Mouse (Mus musculus): ENCODE data around the gene C2cd4b. TPM values are rescaled to one million over a fixed set of nuclear protein-coding genes. Genes with fewer than 3 reads are reported as not detected.
A peak's percentile ranks its signal among the peaks of the same experiment; 100 is the strongest.

The C2cd4b gene
- polyA plus RNA-seq (2016; fragmentation: Nextera tagmentation; extraction: Ambion mirVana), result 0.12 and 0.30 TPM in 2 replicates

DNA sequence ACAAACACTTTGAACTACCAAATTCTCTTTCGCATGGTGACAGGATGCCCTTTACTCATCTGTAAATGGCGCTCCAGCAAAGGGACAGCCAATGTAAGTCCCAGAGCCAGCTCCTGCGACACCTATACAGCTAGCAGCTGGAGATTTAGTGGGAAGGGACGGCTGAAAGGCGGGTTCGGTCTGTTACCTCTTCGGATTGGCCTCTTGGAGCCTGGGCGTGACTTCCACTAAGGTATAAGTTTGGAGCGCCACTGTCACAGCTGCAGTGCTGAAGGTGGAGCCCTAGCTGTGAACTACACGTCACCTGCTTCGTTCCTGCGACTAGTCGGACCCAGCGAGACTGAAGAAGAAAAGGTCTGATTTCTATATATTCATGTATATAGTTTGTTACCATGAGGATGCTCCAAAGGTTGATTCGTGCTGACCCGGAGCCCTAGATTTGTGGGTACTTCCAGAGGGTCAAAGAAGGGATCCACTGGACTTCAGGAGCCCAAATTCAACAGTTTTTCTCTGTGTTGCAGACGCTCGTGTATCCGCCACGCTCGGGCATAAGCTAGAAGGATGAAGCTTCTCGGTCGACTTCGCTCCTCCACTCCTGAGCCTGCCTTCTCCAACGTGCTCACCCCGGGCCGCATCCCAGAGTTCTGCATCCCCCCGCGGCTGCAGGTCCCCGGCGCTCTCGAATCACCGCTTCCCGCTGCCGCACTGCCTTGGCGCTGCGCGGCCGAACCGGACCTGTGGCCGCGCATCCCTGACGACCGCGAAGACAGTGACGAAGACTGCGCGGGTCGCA, at the start of gene C2cd4b:
Gene C2cd4b, plus strand, starts transcription at position 275 of the 793 bp plus-strand sequence.
- Histone ChIP-seq H3K4me3 (peak within 1 kb of the TSS; percentile 68), H3K4me1 (replicated peaks) (peaks cover 18% of the 10 kb centered on the region), H3K27ac (peak within 1 kb of the TSS; percentile 84), H3K27me3 (ENCODE audit: insufficient read depth, poor library complexity, severe bottlenecking) (peaks cover 41% of the 10 kb centered on the region), H3K9me3 (0 out of 2 replicates have a peak, but pooled peaks cover 7% of the 10 kb centered on the region), H3K36me3 (no peaks in the 10 kb centered on the region)
- peak; percentile 43 for DNase-seq (ENCODE audit: low spot score)
- WGBS, result 2% methylated on average over 49 of the region's 49 CpGs

DNA sequence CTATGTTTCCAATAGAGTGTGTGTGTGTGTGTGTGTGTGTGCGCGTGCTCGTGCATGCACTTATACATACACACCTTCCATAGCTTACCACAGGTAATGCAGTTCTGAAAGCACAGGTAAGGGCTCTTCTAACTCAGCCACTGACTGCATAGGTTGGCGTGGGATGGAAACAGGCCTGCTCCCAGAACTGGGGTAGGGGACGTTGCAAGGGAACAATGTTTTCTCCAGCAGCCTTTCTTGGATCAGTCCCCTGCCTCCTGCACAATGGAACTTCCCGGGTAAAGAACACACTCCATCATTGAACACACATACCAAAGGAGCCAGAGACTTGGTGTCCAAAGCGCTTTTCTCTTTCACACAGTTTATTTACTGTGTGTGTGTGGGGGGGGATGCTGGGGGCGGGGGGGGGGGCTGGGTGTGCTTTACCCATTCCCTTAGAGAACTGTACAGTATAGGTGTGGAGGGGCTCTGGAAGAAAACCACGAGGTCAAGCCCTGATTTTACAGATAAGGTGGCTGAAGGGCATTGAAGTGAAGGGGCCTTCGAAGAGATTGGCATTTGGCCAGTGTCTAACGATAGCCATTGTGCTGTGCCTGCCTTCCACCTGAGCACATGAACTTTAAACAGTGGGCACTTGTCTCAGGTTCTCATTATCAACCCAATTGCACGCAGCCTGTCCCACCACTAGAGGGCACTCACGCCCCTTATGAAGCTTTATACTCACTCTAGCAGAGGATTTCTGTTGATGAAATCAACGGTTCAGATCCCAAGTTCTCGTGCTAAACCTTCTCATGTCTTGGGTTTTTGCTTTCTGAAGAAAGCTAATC, 48.0 kb upstream of the C2cd4b start:
- WGBS, result 44% methylated on average over 15 of the region's 15 CpGs
- peak; percentile 66 for DNase-seq (ENCODE audit: low spot score)
- H3K27me3 ChIP-seq (ENCODE audit: insufficient read depth, poor library complexity, severe bottlenecking), result no peaks in the 10 kb centered on the region; the same call in 1 of the 2 replicates

DNA sequence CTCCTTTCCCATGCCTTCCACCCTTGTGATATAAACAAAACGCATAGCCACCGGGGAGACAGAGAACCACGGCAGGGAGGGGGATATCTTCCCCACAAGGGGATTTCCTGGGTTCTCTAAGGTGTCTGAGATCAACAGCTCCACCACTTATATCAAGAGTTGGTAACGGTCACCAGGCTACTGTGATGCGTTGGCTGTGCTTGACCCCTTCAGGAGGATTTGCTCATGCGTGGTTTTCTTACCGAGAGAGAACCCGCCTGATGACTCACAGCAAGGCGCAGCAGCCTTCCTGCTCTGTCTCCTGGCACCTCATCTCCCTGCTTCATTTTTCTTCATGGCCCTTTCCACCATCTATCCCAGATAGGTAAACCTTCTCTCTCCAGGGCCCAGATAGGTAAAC, 47.1 kb upstream of the C2cd4b start:
- Histone ChIP-seq H3K4me3 (no peak overlapping the region), H3K27me3 (ENCODE audit: insufficient read depth, poor library complexity, severe bottlenecking) (no peaks in the 10 kb centered on the region; the same call in 1 of the 2 replicates), H3K9me3 (no peaks in the 10 kb centered on the region), H3K36me3 (no peaks in the 10 kb centered on the region), H3K4me1 (replicated peaks) (no peaks in the 10 kb centered on the region), H3K27ac (no peak overlapping the region)
- 87% methylated on average over 9 of the region's 9 CpGs for WGBS
- DNase-seq (ENCODE audit: low spot score), result no peak

More for the DNA sequence above, 48.0 kb upstream of the C2cd4b start:
- Histone ChIP-seq H3K36me3 (no peaks in the 10 kb centered on the region), H3K4me1 (replicated peaks) (no peaks in the 10 kb centered on the region), H3K4me3 (no peak overlapping the region), H3K27ac (no peak overlapping the region), H3K9me3 (no peaks in the 10 kb centered on the region)

DNA sequence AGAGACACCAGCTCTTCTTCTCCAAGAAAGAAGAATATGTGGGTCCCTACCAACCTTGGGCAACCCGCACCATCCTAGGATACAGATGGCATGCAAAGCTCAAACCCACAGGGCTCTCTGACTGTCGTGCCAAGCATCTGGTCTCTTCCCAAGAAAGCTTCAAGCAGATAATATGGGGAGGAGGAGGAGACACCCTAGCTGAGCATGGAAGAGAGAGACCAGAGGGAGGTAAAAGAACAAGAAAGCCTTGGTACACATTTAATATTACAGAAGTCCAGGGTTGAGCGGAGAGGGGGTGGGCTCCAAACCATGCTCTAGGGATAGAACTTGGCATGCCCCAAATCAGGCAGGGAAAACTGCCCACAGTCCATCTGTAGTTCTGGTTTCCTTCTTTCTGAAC, 42.2 kb upstream of the C2cd4b start:
- no peaks in the 10 kb centered on the region for H3K27me3 ChIP-seq (ENCODE audit: insufficient read depth, poor library complexity, severe bottlenecking)
- H3K9me3 ChIP-seq, result no peaks in the 10 kb centered on the region
- WGBS, result 93% methylated on average over 3 of the region's 3 CpGs
- H3K4me3 ChIP-seq, result no peak overlapping the region
- no peaks in the 10 kb centered on the region for H3K36me3 ChIP-seq
- no peak for DNase-seq (ENCODE audit: low spot score)
- peaks cover 23% of the 10 kb centered on the region for H3K4me1 ChIP-seq (replicated peaks)
- no peak overlapping the region for H3K27ac ChIP-seq

DNA sequence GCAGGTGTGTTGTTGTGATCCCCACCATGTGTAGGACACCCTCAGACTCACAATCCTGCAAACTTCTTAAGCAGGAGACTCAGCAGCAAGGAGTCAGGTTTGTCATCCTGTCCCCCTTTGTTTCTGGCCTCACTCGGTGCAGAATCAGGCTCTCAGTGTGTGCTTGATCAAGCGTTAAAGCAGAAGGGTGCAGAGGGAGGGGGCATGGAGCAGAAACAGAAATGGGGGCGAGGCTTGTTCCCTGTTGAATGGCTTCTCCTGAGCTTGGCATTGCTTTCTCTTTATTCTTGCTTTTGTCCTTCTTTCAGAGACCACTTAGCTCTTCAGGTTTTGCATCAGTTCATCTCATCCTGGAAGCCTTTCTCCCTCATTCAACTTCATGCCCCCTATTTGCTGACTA, 40.6 kb upstream of the C2cd4b start:
- no peak for DNase-seq (ENCODE audit: low spot score)
- Histone ChIP-seq H3K9me3 (no peaks in the 10 kb centered on the region), H3K4me3 (no peak overlapping the region), H3K4me1 (replicated peaks) (peaks cover 23% of the 10 kb centered on the region), H3K27me3 (ENCODE audit: insufficient read depth, poor library complexity, severe bottlenecking) (no peaks in the 10 kb centered on the region), H3K27ac (no peak overlapping the region), H3K36me3 (no peaks in the 10 kb centered on the region)
- 14% methylated on average over 3 of the region's 3 CpGs for WGBS

DNA sequence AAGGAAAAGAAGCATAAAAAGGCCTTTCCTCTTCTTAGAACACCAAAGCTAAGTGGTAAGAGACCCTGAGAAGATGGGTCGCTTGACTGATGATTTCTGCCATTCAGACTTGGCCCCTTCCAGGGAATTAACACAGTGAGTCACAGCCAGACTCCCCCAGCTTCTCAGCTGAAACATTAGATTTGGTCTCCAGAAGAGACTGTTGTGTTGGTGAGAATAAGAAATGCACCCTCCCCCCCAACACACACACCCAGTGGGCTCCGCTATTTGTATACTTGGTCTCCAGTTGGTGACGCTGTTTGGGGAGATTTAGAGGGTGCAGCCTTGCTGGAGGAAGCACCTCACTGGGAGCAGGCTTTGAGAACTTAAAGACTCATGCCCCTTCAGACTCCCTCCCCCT, 39.1 kb upstream of the C2cd4b start:
- Histone ChIP-seq H3K4me3 (no peak overlapping the region), H3K27me3 (ENCODE audit: insufficient read depth, poor library complexity, severe bottlenecking) (no peaks in the 10 kb centered on the region), H3K27ac (no peak overlapping the region), H3K4me1 (replicated peaks) (peaks cover 23% of the 10 kb centered on the region), H3K36me3 (no peaks in the 10 kb centered on the region), H3K9me3 (no peaks in the 10 kb centered on the region)
- 75% methylated on average over 3 of the region's 3 CpGs for WGBS
- DNase-seq (ENCODE audit: low spot score), result no peak

DNA sequence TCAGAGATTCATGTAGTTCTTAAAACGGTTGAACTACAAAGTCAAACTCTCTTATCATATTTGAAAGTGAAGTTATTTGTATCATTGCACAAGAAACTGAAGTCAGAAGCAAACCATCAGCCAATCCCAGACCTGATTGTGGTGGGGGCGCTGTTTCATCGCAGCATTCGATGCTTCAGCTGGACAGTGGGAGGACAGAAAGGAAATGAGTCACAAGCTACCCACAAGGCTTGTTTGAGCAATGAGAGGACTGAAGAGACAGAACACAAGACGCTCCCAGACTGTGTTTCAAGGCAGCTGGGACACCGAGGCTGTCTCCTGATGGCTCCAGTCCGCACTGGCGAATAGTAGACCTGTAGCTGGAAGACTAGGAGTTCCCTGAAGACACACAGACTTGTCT, 36.9 kb upstream of the C2cd4b start:
- Histone ChIP-seq H3K4me3 (no peak overlapping the region), H3K27me3 (ENCODE audit: insufficient read depth, poor library complexity, severe bottlenecking) (no peaks in the 10 kb centered on the region), H3K36me3 (no peaks in the 10 kb centered on the region), H3K27ac (no peak overlapping the region), H3K9me3 (no peaks in the 10 kb centered on the region), H3K4me1 (replicated peaks) (peaks cover 27% of the 10 kb centered on the region)
- no peak for DNase-seq (ENCODE audit: low spot score)
- 91% methylated on average over 8 of the region's 8 CpGs for WGBS

DNA sequence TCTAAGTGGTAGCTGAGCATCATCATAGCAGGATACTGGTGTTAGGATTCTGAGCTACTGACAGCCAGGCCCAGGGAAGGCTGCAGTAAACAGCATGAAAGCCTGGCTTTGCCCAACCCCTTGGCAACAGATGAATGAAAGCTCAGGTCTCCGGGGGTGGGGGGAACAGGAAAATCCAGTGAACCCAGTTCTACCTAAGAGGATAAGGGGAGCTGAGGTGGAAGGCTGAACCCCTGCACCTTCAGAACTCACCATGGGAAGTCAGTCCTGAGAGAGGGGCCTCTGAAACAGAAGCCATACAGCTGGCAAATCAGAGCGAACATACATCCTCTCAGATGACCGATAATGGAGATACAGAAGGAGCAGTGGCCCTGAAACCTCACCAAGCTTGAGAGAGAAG, 34.0 kb upstream of the C2cd4b start:
- 72% methylated on average over 3 of the region's 3 CpGs for WGBS

DNA sequence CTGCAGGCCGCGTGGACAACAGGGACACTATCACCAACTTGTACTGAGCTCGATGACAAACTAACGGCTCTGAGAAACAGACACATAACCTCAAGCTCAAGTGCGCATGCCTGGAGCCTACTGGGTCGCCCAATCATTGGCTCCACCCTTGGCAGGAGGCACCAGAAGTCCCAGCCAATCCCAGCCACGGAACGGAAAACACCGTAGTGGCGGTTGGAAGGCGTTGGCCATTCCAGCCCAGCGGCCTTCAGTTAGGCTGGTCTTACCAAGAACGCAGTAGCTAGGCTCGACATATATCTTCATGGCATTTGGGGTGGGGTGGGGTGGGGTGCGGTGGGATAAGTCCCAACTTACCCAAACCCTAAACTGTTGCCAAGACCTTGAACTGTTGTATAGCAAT, 25.5 kb upstream of the C2cd4b start:
- H3K27me3 ChIP-seq (ENCODE audit: insufficient read depth, poor library complexity, severe bottlenecking), result no peaks in the 10 kb centered on the region
- WGBS, result 94% methylated on average over 15 of the region's 15 CpGs
- no peaks in the 10 kb centered on the region for H3K4me1 ChIP-seq (replicated peaks)
- H3K4me3 ChIP-seq, result no peak overlapping the region
- no peak for DNase-seq (ENCODE audit: low spot score)
- H3K9me3 ChIP-seq, result no peaks in the 10 kb centered on the region
- no peaks in the 10 kb centered on the region for H3K36me3 ChIP-seq
- no peak overlapping the region for H3K27ac ChIP-seq

More for the DNA sequence above, 34.0 kb upstream of the C2cd4b start:
- no peak overlapping the region for H3K4me3 ChIP-seq
- no peak for DNase-seq (ENCODE audit: low spot score)
- H3K27me3 ChIP-seq (ENCODE audit: insufficient read depth, poor library complexity, severe bottlenecking), result no peaks in the 10 kb centered on the region
- no peaks in the 10 kb centered on the region for H3K9me3 ChIP-seq
- no peaks in the 10 kb centered on the region for H3K36me3 ChIP-seq
- peaks cover 7% of the 10 kb centered on the region for H3K4me1 ChIP-seq (replicated peaks)
- H3K27ac ChIP-seq, result no peak overlapping the region

DNA sequence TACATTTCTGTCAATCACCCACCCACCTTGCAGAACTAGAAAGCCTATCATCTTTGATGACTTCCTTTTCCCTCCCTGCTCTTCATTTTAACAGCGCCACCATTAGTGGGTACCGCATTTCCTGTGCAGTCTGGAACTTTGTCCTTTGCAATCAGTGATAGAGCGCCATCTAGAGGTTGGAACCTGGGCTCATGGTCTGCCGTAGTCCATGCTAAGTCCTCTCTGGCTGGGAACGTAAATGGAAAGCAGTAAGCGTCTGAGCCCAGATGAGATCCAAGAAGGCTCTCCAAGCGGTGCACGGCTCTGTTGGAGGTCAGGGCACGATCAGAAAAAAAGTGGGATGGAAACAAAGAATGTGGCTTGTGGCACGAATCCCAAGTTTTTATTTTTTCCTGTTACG, 23.8 kb upstream of the C2cd4b start:
- Histone ChIP-seq H3K27me3 (ENCODE audit: insufficient read depth, poor library complexity, severe bottlenecking) (no peaks in the 10 kb centered on the region), H3K4me3 (no peak overlapping the region), H3K9me3 (no peaks in the 10 kb centered on the region), H3K36me3 (no peaks in the 10 kb centered on the region), H3K4me1 (replicated peaks) (no peaks in the 10 kb centered on the region), H3K27ac (no peak overlapping the region)
- 46% methylated on average over 11 of the region's 11 CpGs for WGBS
- DNase-seq (ENCODE audit: low spot score), result peak; percentile 53

DNA sequence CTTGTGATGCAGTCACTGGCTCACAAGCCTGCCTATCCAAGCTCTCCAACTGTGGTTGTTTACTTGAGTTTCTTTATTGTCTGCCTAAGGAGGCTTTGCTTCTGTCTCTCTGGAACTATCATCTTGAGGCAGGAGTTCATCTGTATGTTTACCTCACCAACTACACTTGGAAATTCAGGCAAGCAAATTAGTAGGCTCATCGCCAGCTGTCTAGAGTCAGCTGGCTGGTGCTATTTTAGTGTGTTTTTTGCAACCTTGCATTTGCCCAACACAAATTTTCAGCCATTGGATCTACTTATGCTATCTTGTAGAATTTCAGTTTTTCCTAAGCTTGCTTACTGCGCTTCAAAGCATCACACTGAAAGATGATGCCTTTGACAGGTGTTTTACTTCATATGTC, 18.0 kb upstream of the C2cd4b start:
- Histone ChIP-seq H3K27me3 (ENCODE audit: insufficient read depth, poor library complexity, severe bottlenecking) (no peaks in the 10 kb centered on the region), H3K4me1 (replicated peaks) (no peaks in the 10 kb centered on the region), H3K4me3 (no peak overlapping the region), H3K9me3 (no peaks in the 10 kb centered on the region), H3K27ac (no peak overlapping the region), H3K36me3 (no peaks in the 10 kb centered on the region)
- no peak for DNase-seq (ENCODE audit: low spot score)
- 93% methylated on average over 2 of the region's 2 CpGs for WGBS

DNA sequence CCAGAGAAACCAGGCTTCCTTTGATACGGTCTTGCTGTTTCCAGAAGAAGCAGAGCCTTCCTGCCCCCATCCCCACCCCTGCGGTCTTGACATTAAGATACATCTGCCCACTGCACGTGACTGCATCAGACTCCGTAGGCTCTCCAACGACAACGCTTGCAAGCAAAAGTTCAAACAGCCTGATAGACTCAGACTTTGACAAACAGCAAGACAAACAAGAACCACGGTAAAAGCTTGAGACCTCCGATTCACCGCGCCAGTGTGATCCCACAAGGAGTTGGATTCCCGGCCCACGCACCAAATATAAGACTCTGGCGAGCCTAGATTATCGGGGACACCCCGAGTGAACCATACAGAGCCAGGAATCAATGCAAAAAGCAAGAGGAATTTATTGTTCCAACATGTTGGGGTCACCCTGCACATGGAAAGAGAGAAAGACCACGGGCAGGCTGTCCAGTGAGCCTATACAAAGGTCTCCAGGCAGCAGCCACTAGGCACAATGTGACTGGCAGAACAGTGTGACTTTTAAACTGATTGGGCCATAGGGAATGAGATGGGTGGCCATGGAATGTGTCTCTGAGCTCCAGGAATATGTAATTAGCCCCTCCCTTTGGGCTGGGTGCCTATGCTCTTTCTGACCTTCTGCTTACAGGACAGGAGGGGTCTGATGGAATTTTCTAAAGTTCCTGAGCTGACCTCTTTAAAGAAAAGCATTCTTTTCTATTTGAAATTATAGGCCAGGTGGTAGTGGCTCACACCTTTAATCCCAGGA, 5.6 kb upstream of the C2cd4b start:
- H3K27me3 ChIP-seq (ENCODE audit: insufficient read depth, poor library complexity, severe bottlenecking), result peaks cover 10% of the 10 kb centered on the region
- no peak overlapping the region for H3K4me3 ChIP-seq
- DNase-seq (ENCODE audit: low spot score), result no peak
- H3K27ac ChIP-seq, result no peak overlapping the region
- no peaks in the 10 kb centered on the region for H3K4me1 ChIP-seq (replicated peaks)
- no peaks in the 10 kb centered on the region for H3K9me3 ChIP-seq
- 89% methylated on average over 16 of the region's 16 CpGs for WGBS
- no peaks in the 10 kb centered on the region for H3K36me3 ChIP-seq
